Mouse (Mus musculus): Measurements from ENCODE around the gene Tmem131.

Tmem131 gene

DNA sequence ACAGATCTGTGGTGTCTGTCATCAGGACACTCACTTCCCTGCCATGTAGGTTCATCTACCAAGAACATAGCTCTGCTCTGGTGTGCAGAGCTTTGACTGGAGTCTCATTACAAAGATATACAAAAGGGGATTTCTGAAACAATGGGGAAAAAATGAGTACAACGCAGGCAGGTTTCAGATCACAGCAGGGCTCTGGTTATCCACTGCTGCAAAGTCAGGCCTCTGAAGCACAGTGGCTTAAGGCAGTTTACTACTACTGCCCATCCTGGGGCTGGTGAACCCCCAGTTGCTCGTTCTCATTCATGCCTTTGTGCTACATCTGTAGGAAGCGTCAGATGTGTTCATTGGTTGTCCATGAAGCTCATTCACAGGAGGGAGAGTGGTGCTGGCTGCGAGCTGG is 57.0 kb downstream of the Tmem131 start:
- no peak for DNase-seq (ENCODE audit: low spot score in 2 of 2)

GRCm38 (mm10) chr1:36884536-36884935 is 58.9 kb downstream of the Tmem131 start:
- no peak for DNase-seq (ENCODE audit: low spot score in 2 of 2)

DNA sequence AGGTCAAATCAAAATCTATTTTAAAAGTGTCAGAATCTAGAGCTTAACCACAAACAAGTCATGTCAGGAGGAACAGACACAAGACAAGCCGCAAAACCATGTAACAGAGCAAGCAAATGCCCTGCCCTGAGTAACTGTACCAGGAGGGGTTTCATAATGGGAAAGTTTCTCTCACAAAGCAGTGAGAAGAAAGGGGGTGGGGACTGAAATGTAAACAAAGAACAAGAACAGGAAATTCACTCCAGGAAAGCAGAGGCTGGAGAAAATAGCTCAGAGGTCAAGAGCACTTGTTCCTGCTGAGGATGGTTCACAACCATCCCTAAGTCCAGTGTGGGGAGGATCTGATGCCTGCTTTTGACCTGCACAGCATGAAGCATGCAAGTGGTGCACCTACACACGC is 59.7 kb downstream of the Tmem131 start:
- DNase-seq (ENCODE audit: low spot score in 2 of 2): no peak

DNA sequence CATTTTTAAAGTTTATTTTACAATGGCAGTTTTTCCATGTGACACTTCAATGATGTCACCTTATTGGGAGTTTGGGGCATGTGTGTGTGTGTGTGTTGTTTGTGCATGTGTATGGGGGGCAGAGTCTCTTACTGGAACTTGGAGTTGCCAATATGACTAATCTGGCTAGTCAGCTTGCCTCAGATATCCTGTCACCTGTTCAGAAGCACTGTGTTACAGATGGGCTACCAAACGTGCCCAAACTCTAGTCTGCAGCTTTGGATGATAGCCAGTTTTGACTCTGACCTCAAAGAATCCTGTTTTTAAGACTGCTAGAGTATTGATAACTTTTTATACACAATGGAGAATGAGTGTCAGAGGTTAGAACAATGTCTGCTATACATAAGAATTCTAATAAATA is 64.3 kb downstream of the Tmem131 start:
- no peak for DNase-seq (ENCODE audit: low spot score in 2 of 2)

DNA sequence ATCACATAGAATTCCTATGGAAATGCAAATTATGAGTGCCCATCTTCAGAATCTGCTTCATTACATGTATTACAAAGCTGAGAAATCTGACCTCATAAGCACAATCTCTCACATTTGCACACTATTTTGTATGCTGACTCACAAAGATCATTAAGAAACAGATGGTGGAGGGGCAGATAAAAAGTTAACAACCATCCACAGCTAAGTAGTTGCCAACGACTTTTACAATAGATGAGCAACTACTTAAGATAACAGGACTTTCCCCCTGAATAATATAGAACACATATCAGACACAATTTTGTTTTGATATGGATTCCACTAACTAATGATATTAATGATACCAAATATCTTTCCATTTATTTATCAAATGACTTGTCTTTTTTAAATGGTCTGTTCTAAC is 66.3 kb downstream of the Tmem131 start:
- DNase-seq (ENCODE audit: low spot score in 2 of 2): no peak

- no peak for DNase-seq (ENCODE audit: low spot score in 2 of 2)
Measured at GRCm38 (mm10) chr1:36874874-36875561, 68.4 kb downstream of the Tmem131 start.

DNA sequence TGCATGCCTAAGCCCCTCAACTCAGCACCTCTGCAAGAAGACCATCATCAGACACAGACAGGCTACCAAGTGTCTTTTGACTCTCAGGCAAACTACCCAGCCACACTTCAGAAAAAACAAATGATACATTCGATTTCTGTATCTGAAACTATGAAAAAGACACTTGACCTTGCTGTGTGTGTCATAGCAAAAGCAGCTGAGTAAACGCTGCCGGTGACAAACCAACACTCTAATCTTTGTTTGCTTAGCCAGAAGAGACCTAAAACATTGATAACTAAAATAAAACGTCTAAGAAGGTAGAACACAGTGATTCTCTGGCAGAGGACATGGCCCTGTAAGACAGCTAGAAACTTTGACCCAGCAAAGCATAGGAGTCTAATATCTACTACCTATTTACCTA is 72.2 kb downstream of the Tmem131 start:
- DNase-seq (ENCODE audit: low spot score in 2 of 2): no peak

GRCm38 (mm10) chr1:36870518-36870917 is 72.9 kb downstream of the Tmem131 start:
- no peak for DNase-seq (ENCODE audit: low spot score in 2 of 2)

- no peak for DNase-seq (ENCODE audit: low spot score in 2 of 2)
Measured at GRCm38 (mm10) chr1:36864757-36865156, 78.7 kb downstream of the Tmem131 start.

GRCm38 (mm10) chr1:36861775-36862174 is 81.7 kb downstream of the Tmem131 start:
- no peak for DNase-seq (ENCODE audit: low spot score in 2 of 2)

GRCm38 (mm10) chr1:36860876-36861275 is 82.6 kb downstream of the Tmem131 start:
- no peak for DNase-seq (ENCODE audit: low spot score in 2 of 2)

GRCm38 (mm10) chr1:36860431-36860849 is 83.0 kb downstream of the Tmem131 start:
- no peak for DNase-seq (ENCODE audit: low spot score in 2 of 2)

DNA sequence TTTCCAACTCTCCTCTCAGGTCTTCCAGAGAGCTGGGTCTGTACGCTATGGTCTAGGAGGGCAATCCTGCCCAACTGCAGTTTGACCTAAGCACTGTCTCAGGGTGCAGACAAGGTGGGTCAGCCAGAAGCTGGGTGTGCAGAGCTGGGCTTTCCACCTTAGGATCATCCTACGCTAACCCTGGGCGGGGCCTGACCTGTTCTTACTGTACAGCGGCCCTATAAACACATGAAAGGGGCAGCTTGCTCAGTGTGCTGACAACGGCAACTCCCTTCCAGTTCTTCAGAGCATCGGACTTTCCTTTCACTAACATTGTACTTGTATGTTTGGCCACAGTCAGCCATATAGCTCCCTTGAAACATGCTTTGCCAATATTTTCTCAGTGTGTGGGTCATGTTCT is 86.4 kb downstream of the Tmem131 start:
- no peak for DNase-seq (ENCODE audit: low spot score in 2 of 2)

GRCm38 (mm10) chr1:36854198-36854765 is 89.2 kb downstream of the Tmem131 start:
- DNase-seq (ENCODE audit: low spot score in 2 of 2): no peak

- DNase-seq (ENCODE audit: low spot score in 2 of 2): no peak
Measured at GRCm38 (mm10) chr1:36852085-36852484, 91.4 kb downstream of the Tmem131 start.

DNA sequence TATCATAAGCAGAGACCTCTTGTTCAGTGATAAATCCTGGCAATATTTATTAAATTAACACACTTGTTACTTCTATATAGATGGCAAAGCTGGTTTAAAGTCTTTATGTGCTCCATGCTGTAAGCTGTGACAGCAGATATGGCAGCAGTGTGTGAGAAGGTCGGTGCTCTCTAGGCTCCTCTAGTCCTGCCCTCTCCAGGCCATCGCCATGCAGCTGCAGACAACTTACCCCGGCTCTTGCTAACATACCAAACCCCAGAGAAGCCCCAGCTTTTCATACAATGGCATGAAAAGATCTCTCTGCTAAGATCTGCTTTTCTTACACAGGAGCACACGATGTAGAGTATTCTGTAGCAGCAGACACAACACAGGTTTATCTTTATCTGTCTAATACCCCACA is 92.1 kb downstream of the Tmem131 start:
- DNase-seq (ENCODE audit: low spot score in 2 of 2): no peak

DNA sequence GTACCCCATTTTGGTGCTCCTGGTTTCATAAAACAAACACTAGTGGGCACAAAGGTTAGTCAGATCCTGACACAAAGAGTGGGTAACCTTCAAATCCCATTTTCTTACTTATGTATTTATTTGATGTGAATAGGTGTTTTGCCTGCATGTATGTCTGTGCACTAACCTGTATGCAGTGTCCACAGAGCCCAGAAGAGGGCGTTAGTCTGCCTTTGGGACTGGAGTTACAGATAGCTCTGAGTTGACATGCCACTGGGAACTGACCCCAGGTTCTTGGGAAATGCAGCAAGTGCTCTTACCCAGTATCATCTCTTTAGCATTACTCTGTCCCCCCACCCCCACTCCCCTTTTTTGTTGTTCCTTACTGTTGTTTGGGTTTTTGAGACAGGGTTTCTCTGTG is 95.4 kb downstream of the Tmem131 start:
- no peak for DNase-seq (ENCODE audit: low spot score in 2 of 2)

DNA sequence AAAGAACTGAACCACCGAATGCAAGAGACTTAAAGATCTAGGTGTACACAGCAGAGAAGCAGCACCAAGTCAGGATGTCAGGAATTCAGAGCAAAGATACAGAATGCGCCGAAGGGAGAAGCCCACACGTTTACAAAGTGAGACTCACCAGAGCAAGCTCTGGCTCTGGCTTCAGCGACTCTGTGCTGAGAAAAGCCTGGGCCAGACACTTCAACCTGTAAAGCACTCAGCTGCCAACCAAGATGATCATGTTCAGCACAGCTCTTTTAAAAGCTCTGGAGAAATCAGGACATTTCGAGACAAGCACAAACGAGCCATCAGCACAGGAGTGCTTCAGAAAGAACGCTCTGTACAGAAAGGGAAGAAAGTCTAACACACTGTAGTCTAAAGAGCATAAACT is 96.2 kb downstream of the Tmem131 start:
- DNase-seq (ENCODE audit: low spot score in 2 of 2): no peak

- no peak for DNase-seq (ENCODE audit: low spot score in 2 of 2)
Measured at GRCm38 (mm10) chr1:36845031-36845430, 98.4 kb downstream of the Tmem131 start.

DNA sequence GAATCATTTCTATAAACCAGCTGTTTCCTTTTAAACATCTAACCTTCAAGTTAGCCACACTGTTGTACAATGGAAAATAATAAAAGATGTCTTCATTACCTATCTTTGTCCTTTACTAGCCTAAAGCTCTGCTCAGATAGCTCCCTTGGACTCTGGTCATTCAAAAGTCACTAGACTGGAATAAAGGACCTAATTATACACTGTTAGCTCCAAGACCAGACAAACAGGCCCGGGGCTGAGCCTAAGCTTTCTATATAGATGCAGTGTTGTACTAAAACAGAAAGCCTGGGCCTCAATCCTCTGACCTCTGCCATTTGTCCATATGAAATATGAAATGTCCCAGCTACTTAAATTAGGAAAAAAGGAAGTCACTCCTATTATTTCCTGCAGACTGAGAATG is 101.7 kb downstream of the Tmem131 start:
- no peak for DNase-seq (ENCODE audit: low spot score in 2 of 2)

DNA sequence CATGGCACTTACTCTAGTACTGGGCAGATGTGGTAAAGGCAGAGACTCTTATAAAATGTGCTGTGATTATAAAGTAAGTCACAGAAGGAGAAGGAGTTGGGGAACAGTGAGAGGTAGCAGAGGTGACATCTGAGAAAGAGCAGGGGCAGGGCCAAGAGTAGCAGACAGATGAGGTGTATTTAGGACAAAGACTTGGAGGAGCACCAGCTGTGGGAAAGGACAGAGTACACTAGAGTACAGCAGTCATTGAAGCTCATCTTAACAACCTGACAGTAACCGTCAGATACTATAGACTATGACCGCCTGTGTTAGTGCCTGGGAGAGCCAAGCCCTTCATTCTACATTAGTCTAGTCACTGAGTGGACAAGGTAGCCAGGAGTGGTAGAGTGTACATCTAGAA is 102.5 kb downstream of the Tmem131 start:
- no peak for DNase-seq (ENCODE audit: low spot score in 2 of 2)

DNA sequence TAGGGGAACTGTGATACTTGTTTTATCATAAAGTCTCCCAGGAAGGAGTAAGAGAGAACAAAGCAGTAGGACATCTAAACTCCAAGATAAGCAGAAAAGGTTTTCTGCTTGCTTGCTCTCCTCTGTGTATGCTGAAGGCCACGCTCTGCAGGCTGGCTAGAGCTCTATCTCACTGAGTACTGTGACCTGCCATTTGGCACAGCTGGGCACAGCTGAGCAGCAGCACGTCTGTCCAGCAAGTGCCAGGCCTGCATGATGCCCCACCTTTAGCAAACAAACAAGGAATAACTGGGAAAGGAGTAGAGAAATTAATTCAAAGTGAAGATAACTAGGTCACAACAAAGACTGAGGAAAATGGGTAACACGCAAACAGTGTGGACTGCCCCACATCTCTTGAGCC is 103.6 kb downstream of the Tmem131 start:
- no peak for DNase-seq (ENCODE audit: low spot score in 2 of 2)

DNA sequence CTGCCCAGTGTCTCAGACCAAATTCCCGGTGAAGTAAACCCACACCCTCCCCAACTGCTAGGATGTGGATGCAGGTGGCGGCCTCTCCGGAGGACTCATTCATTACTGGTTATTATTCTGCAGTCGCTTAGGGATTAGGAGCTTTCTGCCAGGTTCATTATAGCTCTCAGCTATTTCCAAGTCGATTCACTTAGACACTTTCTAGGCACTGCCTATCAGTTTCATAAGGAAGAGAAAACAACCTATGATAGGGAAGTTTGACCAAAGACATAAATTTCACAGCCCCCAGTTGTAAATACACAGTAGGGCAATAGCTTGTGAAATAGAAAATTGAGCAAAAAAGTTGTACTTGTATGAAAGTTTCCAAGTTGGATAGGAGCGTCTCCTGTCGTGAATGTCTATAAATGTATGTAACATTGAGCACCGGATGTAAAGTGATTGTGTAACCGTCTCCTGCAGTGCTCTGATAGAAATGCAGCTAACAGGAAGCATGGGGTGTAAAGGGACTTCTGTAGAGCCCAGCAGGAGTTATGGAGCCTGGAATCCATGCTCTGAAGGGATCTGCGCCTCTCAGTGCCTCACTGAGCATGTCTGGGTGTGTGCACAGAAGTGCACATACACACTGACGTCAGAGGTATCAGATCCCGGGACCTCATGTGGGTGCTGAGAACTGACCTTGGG is 107.1 kb downstream of the Tmem131 start:
- no peak for DNase-seq (ENCODE audit: low spot score in 2 of 2)

Data from urinary bladder, postnatal 4 days (tissue).